Comparison of ENCODE assay signal across 9 mouse cellular contexts in genomic region chr7:44464511-44464910, GRCm38 (mm10). TPM values are rescaled to one million over a fixed set of nuclear protein-coding genes. Genes with fewer than 3 reads are reported as not detected.
DNase-seq lines count a peak whose midpoint lies in the region; ATAC-seq lines count a peak whose summit lies in the region.
"Had no signal": no experiment of that assay in that cellular context is flagged by ENCODE, and none has a peak within 500 bp of the region (broad histone marks: within the 10 kb centered on the region; RNA-seq: fewer than 3 reads in every experiment).

No protein-coding gene starts in this region.

- H3K27ac ChIP-seq in kidney, embryonic 14.5 days (ENCODE audit: low read depth, low read length), result no peak overlapping the region

- no peak overlapping the region for H3K4me2 ChIP-seq in kidney, embryonic 14.5 days (replicated peaks; ENCODE audit: low read depth, low read length)

- H3K27me3 ChIP-seq in kidney, embryonic 14.5 days (ENCODE audit: control insufficient read depth, insufficient read depth, low read length), result peaks cover 45% of the 10 kb centered on the region

- H3K9ac ChIP-seq in kidney, embryonic 14.5 days (ENCODE audit: low read depth, low read length), result no peak overlapping the region

- peak; percentile 17 for ATAC-seq in frontal cortex, adult (ENCODE audit: low TSS enrichment)
- ATAC-seq in erythroblast, adult 5-6 weeks (replicated peaks; ENCODE audit: low FRiP score, poor library complexity, severe bottlenecking), result no peak
- no peak for ATAC-seq in kidney, embryonic 14.5 days (ENCODE audit: low FRiP score, low TSS enrichment)

- no peaks in the 10 kb centered on the region for H3K36me3 ChIP-seq in kidney, embryonic 14.5 days (ENCODE audit: control insufficient read depth, insufficient read depth, low read length)

- no peak overlapping the region for H3K4me3 ChIP-seq in kidney, embryonic 14.5 days (ENCODE audit: low read length)

- H3K9me3 ChIP-seq in kidney, embryonic 14.5 days (ENCODE audit: control insufficient read depth, low read length), result no peaks in the 10 kb centered on the region

- WGBS in kidney, embryonic 14.5 days, result 29% methylated on average over 4 of the region's 4 CpGs

- intact Hi-C loops in heart, postnatal 36 days (cut with DNase I), result loop anchor here (10.0 kb wide), 1 partner anchor 1150 kb away; the partner anchor contains the start of gene Zfp715
- intact Hi-C loops in left cerebral cortex, postnatal 10 days (cut with DNase I), result no loop called here

- H3K4me1 ChIP-seq in kidney, embryonic 14.5 days (ENCODE audit: control insufficient read depth, insufficient read depth, low read length), result peaks cover 10% of the 10 kb centered on the region

- peak; percentile 89 for DNase-seq in heart, adult 11 months
- DNase-seq in heart, postnatal 36 days, result no peak
- DNase-seq in left cerebral cortex, postnatal 10 days (ENCODE audit: extremely low spot score in 1 of 2, low spot score in 2 of 2), result peak; percentile 83 to 86
- peak; percentile 65 for DNase-seq in retina, postnatal 1 day
- no peak for DNase-seq in lung, adult 18-20 months

RNA-seq across cellular contexts. Expression of gene Aspdh, which starts 0.7 kb away (rescaled TPM):
- total RNA-seq in heart, postnatal 36 days (2021), result under 1 TPM; 0.65 to 0.75 TPM
- 10 to 100 TPM; 14.7 to 18.0 TPM for total RNA-seq in left cerebral cortex, postnatal 10 days (2021)
- not detected in 2 replicates for total RNA-seq in erythroblast, adult 5-6 weeks (2015; ENCODE audit: low replicate concordance)
- total RNA-seq in erythroblast, adult 5-6 weeks (2017; ENCODE audit: low replicate concordance), result not detected in 2 replicates
- polyA plus RNA-seq in kidney, embryonic 14.5 days (2014; fragmentation: Nextera tagmentation; extraction: Ambion mirVana), result 0.88 and 1.6 TPM in 2 replicates
- total RNA-seq: neutrophil, adult 5-6 weeks had no signal

RNA-seq across cellular contexts. Expression of gene Josd2, which starts 3.3 kb away (rescaled TPM):
- total RNA-seq in heart, postnatal 36 days (2021), result 100 to 1,000 TPM; 127 to 143 TPM
- 10 to 100 TPM; 36.3 to 37.4 TPM for total RNA-seq in left cerebral cortex, postnatal 10 days (2021)
- total RNA-seq in erythroblast, adult 5-6 weeks (2015; ENCODE audit: low replicate concordance), result 6.7 and 43.7 TPM in 2 replicates
- 33.7 and 59.7 TPM in 2 replicates for total RNA-seq in erythroblast, adult 5-6 weeks (2017; ENCODE audit: low replicate concordance)
- polyA plus RNA-seq in kidney, embryonic 14.5 days (2014; fragmentation: Nextera tagmentation; extraction: Ambion mirVana), result 64.9 and 78.9 TPM in 2 replicates

RNA-seq across cellular contexts. Expression of gene Emc10, which starts 31.8 kb away (rescaled TPM):
- total RNA-seq in heart, postnatal 36 days (2021), result 10 to 100 TPM; 87.6 to 87.9 TPM
- total RNA-seq in left cerebral cortex, postnatal 10 days (2021), result 100 to 1,000 TPM; 143 to 144 TPM
- 17.9 and 19.2 TPM in 2 replicates for total RNA-seq in erythroblast, adult 5-6 weeks (2015; ENCODE audit: low replicate concordance)
- 12.4 and 13.4 TPM in 2 replicates for total RNA-seq in erythroblast, adult 5-6 weeks (2017; ENCODE audit: low replicate concordance)
- polyA plus RNA-seq in kidney, embryonic 14.5 days (2014; fragmentation: Nextera tagmentation; extraction: Ambion mirVana), result 122 and 138 TPM in 2 replicates

RNA-seq across cellular contexts. Expression of gene Fam71e1, which starts 31.9 kb away (rescaled TPM):
- 1 to 10 TPM; 3.1 to 3.2 TPM for total RNA-seq in heart, postnatal 36 days (2021)
- total RNA-seq in left cerebral cortex, postnatal 10 days (2021), result 10 to 100 TPM; 24.4 to 26.8 TPM
- total RNA-seq in erythroblast, adult 5-6 weeks (2015; ENCODE audit: low replicate concordance), result not detected in 2 replicates
- not detected in 2 replicates for total RNA-seq in erythroblast, adult 5-6 weeks (2017; ENCODE audit: low replicate concordance)
- 13.2 and 16.6 TPM in 2 replicates for polyA plus RNA-seq in kidney, embryonic 14.5 days (2014; fragmentation: Nextera tagmentation; extraction: Ambion mirVana)

RNA-seq across cellular contexts. Expression of gene Lrrc4b, which starts 35.7 kb away (rescaled TPM):
- total RNA-seq in heart, postnatal 36 days (2021), result 10 to 100 TPM; 20.5 to 21.6 TPM
- total RNA-seq in left cerebral cortex, postnatal 10 days (2021), result 100 to 1,000 TPM; 311 to 323 TPM
- total RNA-seq in erythroblast, adult 5-6 weeks (2015; ENCODE audit: low replicate concordance), result not detected in 2 replicates
- total RNA-seq in erythroblast, adult 5-6 weeks (2017; ENCODE audit: low replicate concordance), result not detected in 2 replicates
- 0.50 and 0.70 TPM in 2 replicates for polyA plus RNA-seq in kidney, embryonic 14.5 days (2014; fragmentation: Nextera tagmentation; extraction: Ambion mirVana)
- total RNA-seq: neutrophil, adult 5-6 weeks had no signal

Comparison
In these comparisons a context has a peak if more than half of its experiments do, and no peak if none do; other contexts are left out.
1. DNase-seq: peak in heart, adult 11 months (single experiment), left cerebral cortex, postnatal 10 days (2 of 2) and retina, postnatal 1 day (single experiment); none in heart, postnatal 36 days (0 of 2) and lung, adult 18-20 months (0 of 2).
2. RNA of gene Aspdh, which starts 0.7 kb away (total RNA-seq): 14.7 to 18.0 TPM in left cerebral cortex, postnatal 10 days; 0.65 to 0.75 TPM in heart, postnatal 36 days and not detected in erythroblast, adult 5-6 weeks; every median in the first group is over 4 times any median in the second.
3. RNA of gene Emc10, which starts 31.8 kb away (total RNA-seq): 143 to 144 TPM in left cerebral cortex, postnatal 10 days and 87.6 to 87.9 TPM in heart, postnatal 36 days; 12.4 to 19.2 TPM in erythroblast, adult 5-6 weeks; every median in the first group is over 4 times any median in the second.